Mouse (Mus musculus) embryonic facial prominence, embryonic 13.5 days (tissue): ENCODE results near the gene Pip5k1c. TPM values are rescaled to one million over a fixed set of nuclear protein-coding genes. Genes with fewer than 3 reads are reported as not detected.

ENCODE experiments used
- ATAC-seq: fragments of 200-750 bp; cut with Nextera tagmentation; 2 replicates; pipeline ENCODE4 v1.8.0; 2017; ENCODE audit warnings: low read depth; ENCODE audit not compliant: insufficient number of reproducible peaks, insufficient read depth, low FRiP score, low TSS enrichment
- H3K27ac ChIP-seq: fragments of 300-500 bp; sonication (generic); 2 replicates; pipeline ENCODE4 v1.5.1; 2015; ENCODE audit warnings: moderate library complexity, mild to moderate bottlenecking, inconsistent platforms
- H3K27me3 ChIP-seq: fragments of 300-500 bp; sonication (generic); 2 replicates; pipeline ENCODE4 v1.6.1; 2015; ENCODE audit warnings: mild to moderate bottlenecking, inconsistent platforms
- H3K36me3 ChIP-seq: fragments of 300-500 bp; sonication (generic); 2 replicates; pipeline ENCODE4 v1.6.1; 2015; ENCODE audit warnings: mild to moderate bottlenecking, inconsistent platforms
- H3K4me1 ChIP-seq: fragments of 300-500 bp; sonication (generic); 2 replicates; pipeline ENCODE4 v1.6.1; 2015; ENCODE audit warnings: inconsistent platforms
- H3K4me2 ChIP-seq: fragments of 300-500 bp; sonication (generic); 2 replicates; pipeline ENCODE4 v1.6.1; 2015; ENCODE audit warnings: moderate library complexity, mild to moderate bottlenecking, inconsistent platforms
- H3K4me3 ChIP-seq: fragments of 300-500 bp; sonication (generic); 2 replicates; pipeline ENCODE4 v1.5.1; 2015; ENCODE audit warnings: mild to moderate bottlenecking, inconsistent platforms
- H3K9ac ChIP-seq: fragments of 300-500 bp; sonication (generic); 2 replicates; pipeline ENCODE4 v1.6.1; 2015; ENCODE audit warnings: mild to moderate bottlenecking, inconsistent platforms
- H3K9me3 ChIP-seq: fragments of 300-500 bp; sonication (generic); 2 replicates; pipeline ENCODE4 v1.6.1; 2016; ENCODE audit warnings: inconsistent platforms
- WGBS: fragments of 180-500 bp; shearing (Covaris S2); methylation state at CpG from one replicate; pipeline ENCODE4 v1.1.7; 2015; ENCODE audit warnings: mixed read lengths; 5-methylcytosine and 5-hydroxymethylcytosine counted together
- polyA plus RNA-seq: library from polyadenylated mRNA; unstranded; fragments of >200 nt; fragmentation: Nextera tagmentation; extraction: Ambion mirVana; gene quantifications from 2 replicates; pipeline ENCODE4 v1.2.1, GENCODE M21; 2015

The Pip5k1c gene
- polyA plus RNA-seq, 1 experiment from 2014 or later = 57.6 TPM

DNA sequence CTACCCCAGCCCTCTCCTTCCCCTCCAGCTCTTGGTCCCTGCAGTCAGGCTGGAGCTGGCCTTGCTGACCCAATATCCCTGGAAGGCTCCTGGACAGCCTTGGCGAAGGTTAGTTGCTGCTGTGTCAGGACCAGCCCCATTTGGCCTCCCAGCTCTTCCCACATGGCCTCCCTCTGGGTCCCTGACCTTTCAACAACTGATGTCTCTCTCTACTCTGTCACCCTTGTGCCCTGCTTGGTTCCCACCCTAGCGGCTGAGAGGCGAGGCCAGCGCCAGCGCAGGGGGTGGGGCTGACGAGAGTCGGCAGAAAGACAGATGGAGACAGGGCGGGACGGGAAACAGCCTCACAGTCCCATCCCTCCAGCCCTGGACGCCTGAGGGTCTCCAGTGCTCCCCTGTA, 35.6 kb downstream of the Pip5k1c start, which contains the start of gene Tbxa2r:
TSS of gene Tbxa2r (plus strand) at position 346 of the 400 bp plus-strand sequence.
- H3K4me2 ChIP-seq = peak within 1 kb of the TSS; percentile 35
- peak within 1 kb of the TSS; percentile 91 for H3K27ac ChIP-seq
- no peak for ATAC-seq
- peak within 1 kb of the TSS; percentile 12; the same call in 1 of the 2 replicates for H3K4me3 ChIP-seq
- no peaks in the 10 kb centered on the region for H3K9me3 ChIP-seq
- peaks cover 40% of the 10 kb centered on the region for H3K36me3 ChIP-seq
- peaks cover 19% of the 10 kb centered on the region for H3K27me3 ChIP-seq
- 15% methylated on average over 10 of the region's 10 CpGs for WGBS
- peak within 1 kb of the TSS; percentile 58 for H3K9ac ChIP-seq
- H3K4me1 ChIP-seq = peaks cover 35% of the 10 kb centered on the region

DNA sequence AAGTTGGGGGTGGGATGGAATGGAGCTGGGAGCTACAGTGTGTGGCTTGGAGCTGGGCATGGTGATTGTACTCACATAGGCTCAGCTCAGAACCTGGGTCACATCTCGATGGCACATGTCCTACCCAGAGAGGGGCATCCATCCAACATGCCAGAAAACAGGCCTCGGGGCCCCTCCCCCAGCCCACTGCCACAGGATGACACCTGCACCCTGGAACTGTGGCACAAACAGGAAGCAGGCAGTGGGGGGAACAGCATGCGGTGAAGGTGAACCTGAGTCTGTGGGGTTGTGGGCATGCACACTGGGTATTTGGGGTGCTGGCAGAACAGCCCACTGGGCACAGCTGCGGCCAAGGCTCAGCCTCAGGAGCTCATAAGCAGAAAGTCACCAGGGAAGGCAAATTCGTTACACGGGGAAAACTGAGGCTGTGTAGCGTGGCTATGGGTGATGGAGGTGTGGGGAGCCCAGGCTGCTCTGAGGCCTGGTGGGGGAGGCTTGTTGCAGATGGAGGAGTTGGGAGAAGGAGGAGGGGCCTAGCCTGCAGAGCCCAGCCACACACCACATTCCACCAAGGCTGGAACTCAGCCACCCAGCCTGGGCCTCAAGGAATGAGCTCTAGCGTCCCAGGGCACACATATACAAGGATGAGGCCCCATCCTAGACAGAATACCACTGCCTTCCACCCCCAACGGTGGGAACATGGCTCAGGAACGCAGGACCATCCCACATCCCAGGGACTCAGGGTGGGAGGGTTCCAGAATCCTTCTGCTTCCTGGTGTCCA, 36.6 kb downstream of the Pip5k1c start:
- H3K36me3 ChIP-seq = peaks cover 30% of the 10 kb centered on the region
- no peaks in the 10 kb centered on the region for H3K9me3 ChIP-seq
- peak overlapping the region; percentile 12; the same call in 1 of the 2 replicates for H3K4me3 ChIP-seq
- peak overlapping the region; percentile 35 for H3K4me2 ChIP-seq
- ATAC-seq = peak; percentile 59
- H3K27me3 ChIP-seq = peaks cover 27% of the 10 kb centered on the region
- peaks cover 37% of the 10 kb centered on the region for H3K4me1 ChIP-seq
- WGBS = 58% methylated on average over 10 of the region's 10 CpGs
- H3K27ac ChIP-seq = peak overlapping the region; percentile 91
- peak overlapping the region; percentile 57 for H3K9ac ChIP-seq

DNA sequence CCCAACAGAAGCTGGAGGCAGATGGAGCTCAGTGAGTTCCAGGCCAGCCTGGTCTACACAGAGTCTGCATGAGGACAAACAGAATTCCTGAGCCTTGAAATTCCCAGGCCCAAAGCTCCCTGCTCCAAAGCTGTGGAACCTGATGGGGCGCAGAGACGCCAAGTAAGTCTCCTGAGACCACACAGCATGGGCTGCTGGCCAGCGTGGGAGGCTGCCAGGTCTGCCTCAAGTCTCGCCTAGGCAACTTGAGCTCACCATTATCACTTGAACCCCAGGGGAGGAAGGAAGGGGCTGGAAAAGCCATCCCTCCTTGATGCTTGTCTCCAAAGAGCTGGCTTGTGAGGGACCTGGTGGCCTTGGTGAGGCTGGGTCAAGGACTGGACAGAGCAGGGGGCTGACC, 37.2 kb downstream of the Pip5k1c start:
- peaks cover 24% of the 10 kb centered on the region for H3K36me3 ChIP-seq
- H3K27me3 ChIP-seq = peaks cover 33% of the 10 kb centered on the region
- peak overlapping the region; percentile 12; the same call in 1 of the 2 replicates for H3K4me3 ChIP-seq
- H3K9me3 ChIP-seq = no peaks in the 10 kb centered on the region
- H3K4me1 ChIP-seq = peaks cover 44% of the 10 kb centered on the region
- H3K9ac ChIP-seq = peak overlapping the region; percentile 57
- peak overlapping the region; percentile 91 for H3K27ac ChIP-seq
- 53% methylated on average over 4 of the region's 4 CpGs for WGBS
- H3K4me2 ChIP-seq = peak overlapping the region; percentile 35
- ATAC-seq = no peak

DNA sequence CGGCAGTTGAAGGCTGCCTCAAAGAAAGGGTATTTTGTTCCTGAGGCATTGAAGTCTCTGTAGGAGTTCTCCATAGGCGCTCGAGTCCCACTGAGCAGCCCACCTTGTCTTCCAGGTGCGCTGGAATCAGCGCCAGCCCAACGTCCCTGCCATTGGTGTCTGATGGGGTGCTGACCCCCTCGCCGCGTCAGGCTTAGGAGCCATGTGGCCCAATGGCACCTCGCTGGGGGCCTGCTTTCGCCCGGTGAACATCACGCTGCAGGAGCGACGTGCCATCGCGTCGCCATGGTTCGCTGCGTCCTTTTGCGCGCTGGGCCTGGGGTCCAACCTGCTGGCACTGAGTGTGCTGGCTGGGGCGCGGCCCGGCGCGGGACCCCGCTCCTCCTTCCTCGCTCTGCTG, 39.5 kb downstream of the Pip5k1c start:
- 19% methylated on average over 29 of the region's 29 CpGs for WGBS
- Histone ChIP-seq H3K4me3 (peak overlapping the region; percentile 20; the same call in 1 of the 2 replicates), H3K9ac (peak overlapping the region; percentile 52; the same call in 1 of the 2 replicates), H3K4me2 (peak overlapping the region; percentile 31), H3K27me3 (peaks cover 40% of the 10 kb centered on the region), H3K4me1 (peaks cover 58% of the 10 kb centered on the region), H3K9me3 (no peaks in the 10 kb centered on the region), H3K27ac (no peak overlapping the region), H3K36me3 (peaks cover under 1% of the 10 kb centered on the region)
- no peak for ATAC-seq

DNA sequence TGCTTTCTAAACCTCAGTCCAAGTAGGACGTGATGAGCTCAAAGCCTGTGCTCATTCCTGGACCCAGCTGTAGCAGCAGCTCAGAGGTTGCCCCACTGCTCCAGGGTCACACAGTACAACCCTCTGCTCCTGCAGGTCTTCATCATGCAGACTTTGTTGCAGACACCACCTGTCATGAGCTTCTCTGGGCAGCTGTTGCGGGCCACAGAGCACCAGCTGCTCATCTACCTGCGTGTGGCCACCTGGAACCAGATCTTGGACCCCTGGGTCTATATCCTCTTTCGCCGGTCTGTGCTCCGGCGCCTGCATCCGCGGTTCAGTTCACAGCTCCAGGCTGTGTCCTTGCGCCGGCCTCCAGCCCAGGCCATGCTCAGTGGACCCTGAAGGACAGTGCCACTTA, 41.6 kb downstream of the Pip5k1c start:
- 63% methylated on average over 11 of the region's 11 CpGs for WGBS
- Histone ChIP-seq H3K4me2 (no peak overlapping the region), H3K4me1 (peaks cover 45% of the 10 kb centered on the region), H3K36me3 (no peaks in the 10 kb centered on the region), H3K4me3 (no peak overlapping the region), H3K27me3 (peaks cover 56% of the 10 kb centered on the region), H3K27ac (0 out of 2 replicates have a peak overlapping the region, but pooled peaks have one; percentile 88), H3K9me3 (no peaks in the 10 kb centered on the region), H3K9ac (no peak overlapping the region)
- ATAC-seq = no peak

DNA sequence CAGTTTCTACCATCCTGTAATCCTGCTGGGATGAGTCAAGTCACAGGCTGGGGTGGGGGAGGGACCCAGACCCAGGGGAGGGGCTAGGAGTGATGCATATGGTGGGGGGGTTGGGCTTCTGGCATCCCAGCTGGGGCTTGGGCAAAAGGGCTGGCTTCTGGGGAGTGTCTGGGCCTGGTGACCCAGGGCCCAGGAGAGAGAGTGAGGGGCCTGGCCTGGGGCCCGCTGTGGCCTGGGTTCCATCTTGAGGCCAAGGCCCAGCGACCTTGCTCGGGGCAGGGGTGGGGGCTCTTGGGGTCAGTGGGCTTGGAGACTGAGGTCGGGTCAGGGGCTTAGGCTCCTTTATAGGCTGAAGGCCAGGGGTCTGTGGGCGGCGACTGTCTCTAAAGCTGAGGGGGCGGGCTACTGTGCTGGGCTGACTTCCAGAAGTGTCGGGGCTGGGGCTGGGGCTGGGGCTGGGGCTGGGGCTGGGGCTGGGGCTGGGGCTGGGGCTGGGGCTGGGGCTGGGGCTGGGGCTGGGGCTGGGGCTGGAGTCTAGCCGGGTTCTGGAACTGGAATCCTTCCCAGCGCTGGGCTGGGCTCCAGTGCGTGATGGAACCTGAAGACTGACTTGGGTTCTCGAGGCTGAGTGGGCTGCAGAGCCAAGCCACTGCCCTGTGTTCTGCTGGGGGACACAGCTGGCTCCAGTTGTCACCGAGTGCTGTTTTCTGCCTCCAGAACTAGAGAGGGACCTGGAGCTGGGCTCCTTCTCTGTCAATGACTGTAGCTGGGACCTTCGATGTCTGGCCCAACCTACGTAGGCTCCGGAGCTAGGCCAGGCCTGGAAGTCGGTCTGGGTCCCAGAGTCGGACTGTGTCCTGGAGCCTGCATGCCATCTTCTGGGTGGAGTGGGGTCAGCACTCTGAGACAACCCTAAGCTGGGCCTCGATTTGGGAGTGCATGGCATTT, 42.9 kb downstream of the Pip5k1c start:
- peak; percentile 15; the same call in 1 of the 2 replicates for ATAC-seq
- Histone ChIP-seq H3K36me3 (no peaks in the 10 kb centered on the region), H3K4me2 (peak overlapping the region; percentile 28), H3K9ac (peak overlapping the region; percentile 54; the same call in 1 of the 2 replicates), H3K27me3 (peaks cover 59% of the 10 kb centered on the region), H3K9me3 (no peaks in the 10 kb centered on the region), H3K27ac (peak overlapping the region; percentile 88), H3K4me1 (peaks cover 32% of the 10 kb centered on the region), H3K4me3 (no peak overlapping the region)
- WGBS = 40% methylated on average over 18 of the region's 19 CpGs

DNA sequence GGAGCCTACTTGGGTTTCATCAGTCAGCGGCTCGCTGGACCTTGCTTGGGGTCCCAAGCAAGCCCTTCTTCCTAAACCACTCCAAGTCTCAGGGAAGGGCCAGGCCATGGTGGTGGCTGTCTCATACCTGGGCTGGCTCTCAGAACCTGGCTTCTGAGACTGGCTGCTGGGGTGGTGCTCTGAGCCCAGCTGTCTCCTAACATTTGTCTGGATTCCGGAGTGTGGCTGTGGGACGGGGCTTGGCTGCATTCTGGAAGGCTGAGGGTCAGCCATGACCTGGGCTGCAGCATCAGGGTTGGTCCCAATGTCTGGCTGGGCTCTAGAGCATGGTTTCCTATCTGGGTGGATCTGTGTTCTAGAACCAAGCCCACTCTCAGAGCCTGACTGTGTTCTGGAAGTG, 43.8 kb downstream of the Pip5k1c start:
- Histone ChIP-seq H3K4me1 (peaks cover 34% of the 10 kb centered on the region), H3K4me3 (no peak overlapping the region), H3K9ac (no peak overlapping the region), H3K9me3 (no peaks in the 10 kb centered on the region), H3K4me2 (no peak overlapping the region), H3K27me3 (peaks cover 67% of the 10 kb centered on the region), H3K36me3 (no peaks in the 10 kb centered on the region), H3K27ac (peak overlapping the region; percentile 88; the same call in 1 of the 2 replicates)
- WGBS = 96% methylated on average over 4 of the region's 4 CpGs
- ATAC-seq = no peak

DNA sequence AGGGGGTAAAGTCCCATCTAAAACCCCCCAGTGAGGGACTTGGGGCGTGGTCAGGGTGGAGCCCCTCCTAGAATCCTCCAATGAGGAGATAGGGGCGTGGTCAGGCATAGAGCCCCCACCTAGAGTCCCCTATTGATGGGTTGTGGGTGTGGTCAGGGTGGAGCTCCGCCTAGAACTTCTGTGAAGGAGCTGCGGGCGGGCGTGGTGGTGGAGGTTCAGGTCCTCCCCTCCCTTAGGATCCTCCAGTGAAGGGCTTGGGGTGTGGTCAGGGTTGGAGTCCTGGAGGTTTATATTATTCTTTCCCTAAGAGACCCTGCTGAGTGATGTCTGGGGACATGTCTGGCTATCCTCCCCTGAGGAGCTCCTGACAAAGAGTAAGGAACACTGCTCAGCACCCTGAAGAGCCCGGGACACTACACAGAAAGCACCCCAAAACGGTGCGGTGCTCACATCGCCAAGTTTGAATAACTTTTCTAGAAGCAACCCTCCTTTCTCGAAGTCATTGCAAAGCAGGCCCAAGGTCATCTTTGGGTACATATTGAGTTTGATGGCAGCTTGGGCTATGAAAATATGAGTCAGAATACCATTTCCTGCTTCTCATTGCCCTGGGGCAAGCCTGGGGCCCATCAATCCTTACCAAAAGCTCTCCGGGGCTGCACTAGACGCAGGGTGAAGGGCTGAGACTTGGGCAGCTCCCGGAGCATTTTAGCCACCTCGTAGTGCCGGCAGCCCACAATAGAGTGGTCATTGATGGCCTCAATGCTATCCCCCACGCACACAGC, 48.0 kb downstream of the Pip5k1c start:
- Histone ChIP-seq H3K27ac (no peak overlapping the region), H3K27me3 (peaks cover 70% of the 10 kb centered on the region), H3K36me3 (peaks cover 7% of the 10 kb centered on the region), H3K9me3 (no peaks in the 10 kb centered on the region), H3K4me2 (no peak overlapping the region), H3K4me1 (peaks cover 20% of the 10 kb centered on the region), H3K9ac (no peak overlapping the region), H3K4me3 (no peak overlapping the region)
- WGBS = 37% methylated on average over 17 of the region's 17 CpGs
- ATAC-seq = no peak

DNA sequence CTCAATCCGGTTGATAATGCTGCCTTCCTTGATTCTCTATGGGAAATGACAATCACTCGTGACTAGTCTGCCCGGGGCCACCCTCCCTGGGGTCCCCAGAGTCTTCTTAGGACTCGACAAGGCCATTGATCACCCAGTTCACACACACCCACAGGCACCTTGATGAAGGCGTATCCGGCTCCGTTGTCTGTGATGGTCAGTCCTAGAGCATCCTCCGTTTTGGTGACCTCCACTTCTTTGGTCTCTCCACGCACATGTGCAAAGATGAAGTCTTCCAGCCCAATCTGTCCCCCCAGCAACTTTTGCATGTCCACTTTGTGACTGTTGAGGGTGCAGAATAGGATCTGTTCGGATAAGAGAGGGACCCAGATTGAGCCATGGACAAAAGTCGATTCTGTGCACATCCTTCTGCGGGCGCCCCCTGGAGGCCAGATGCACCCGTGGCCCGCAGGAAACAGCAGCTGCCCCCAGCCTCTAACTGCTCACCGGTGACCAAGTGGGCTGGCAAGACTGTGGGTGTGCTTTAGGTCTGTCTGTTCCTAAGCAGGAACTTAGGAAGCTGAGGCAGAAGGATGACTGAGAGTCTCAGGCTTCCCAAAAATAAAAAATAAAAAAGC, 48.7 kb downstream of the Pip5k1c start:
- 32% methylated on average over 16 of the region's 16 CpGs for WGBS
- H3K9ac ChIP-seq = no peak overlapping the region
- peaks cover 77% of the 10 kb centered on the region for H3K27me3 ChIP-seq
- H3K4me2 ChIP-seq = no peak overlapping the region
- peaks cover 14% of the 10 kb centered on the region for H3K4me1 ChIP-seq
- ATAC-seq = no peak
- H3K36me3 ChIP-seq = peaks cover 11% of the 10 kb centered on the region
- H3K27ac ChIP-seq = no peak overlapping the region
- H3K4me3 ChIP-seq = peak overlapping the region; percentile 4; the same call in 1 of the 2 replicates
- no peaks in the 10 kb centered on the region for H3K9me3 ChIP-seq

DNA sequence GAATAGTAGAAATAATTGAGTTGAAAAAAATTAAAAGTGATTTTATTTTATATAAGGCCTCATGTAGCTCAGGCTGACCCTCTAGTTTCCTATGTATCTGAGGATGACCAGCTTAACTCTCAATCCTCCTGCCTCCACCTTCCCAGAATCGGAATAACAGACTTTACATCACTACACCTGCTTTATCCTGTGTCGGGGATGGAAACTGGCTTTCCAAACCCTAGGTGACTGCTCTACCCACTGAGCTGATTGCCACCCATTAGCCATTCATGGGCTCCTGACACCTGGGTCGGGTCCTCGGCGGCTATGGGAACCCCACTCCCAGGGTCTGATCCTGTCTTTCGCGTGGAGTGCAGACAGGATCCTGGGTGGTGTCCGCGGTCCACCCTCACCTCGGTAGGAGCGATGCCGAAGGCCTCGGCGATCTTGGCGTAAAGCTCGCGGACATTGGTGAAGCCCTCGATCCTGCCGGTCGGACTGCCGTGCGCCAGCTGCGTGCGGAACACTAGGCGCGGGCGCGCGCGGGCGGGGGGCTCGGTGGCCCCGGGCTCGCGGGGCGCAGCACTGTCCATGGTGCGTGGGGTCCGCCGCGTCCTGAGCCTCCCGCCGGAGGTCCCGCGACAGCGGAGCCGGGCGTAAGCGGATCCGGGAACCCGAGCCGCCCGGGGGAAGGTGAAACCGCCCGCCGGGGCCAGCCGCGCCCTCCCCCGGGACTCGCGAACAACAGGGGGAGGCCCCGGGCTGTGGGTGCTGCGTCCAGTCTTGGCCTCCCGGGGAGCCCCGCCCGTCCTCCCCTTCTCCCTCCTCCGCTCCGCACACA, 50.1 kb downstream of the Pip5k1c start, which contains the start of gene Gipc3:
TSS of gene Gipc3 (minus strand) at position 581 of the 820 bp plus-strand sequence.
- Histone ChIP-seq H3K4me2 (peak within 1 kb of the TSS; percentile 76), H3K9me3 (no peaks in the 10 kb centered on the region), H3K4me1 (peaks cover 25% of the 10 kb centered on the region), H3K27ac (no peak within 1 kb of the TSS), H3K9ac (peak within 1 kb of the TSS; percentile 69), H3K4me3 (peak within 1 kb of the TSS; percentile 47), H3K36me3 (peaks cover 18% of the 10 kb centered on the region), H3K27me3 (peaks cover 82% of the 10 kb centered on the region)
- 6% methylated on average over 60 of the region's 67 CpGs for WGBS
- no peak for ATAC-seq
